Mouse (Mus musculus) embryo, embryonic 9.5 days (tissue): ENCODE results near the gene Card19.

ENCODE experiments used
- DNase-seq: peaks from one replicate; pipeline ENCODE4 v3.0.0-alpha.2; 2017; ENCODE audit errors: extremely low spot score

The Card19 gene

GRCm38 (mm10) chr13:49171729-49172128 is 44.1 kb downstream of the Card19 start:
- DNase-seq, result no peak

GRCm38 (mm10) chr13:49170623-49171022 is 45.2 kb downstream of the Card19 start:
- DNase-seq, result no peak

GRCm38 (mm10) chr13:49169448-49170207 is 46.2 kb downstream of the Card19 start:
- peak; percentile 85 for DNase-seq

GRCm38 (mm10) chr13:49167081-49167480 is 48.8 kb downstream of the Card19 start:
- no peak for DNase-seq

- DNase-seq, result no peak
Observed at GRCm38 (mm10) chr13:49163645-49164044, 52.2 kb downstream of the Card19 start.

- no peak for DNase-seq
Observed at GRCm38 (mm10) chr13:49162722-49163121, 53.1 kb downstream of the Card19 start.

GRCm38 (mm10) chr13:49161236-49161635 is 54.6 kb downstream of the Card19 start:
- no peak for DNase-seq

- DNase-seq, result no peak
Observed at GRCm38 (mm10) chr13:49158040-49158713, 57.7 kb downstream of the Card19 start.

- no peak for DNase-seq
Observed at GRCm38 (mm10) chr13:49156645-49157044, 59.2 kb downstream of the Card19 start.

GRCm38 (mm10) chr13:49154621-49155020 is 61.2 kb downstream of the Card19 start:
- no peak for DNase-seq

- no peak for DNase-seq
Observed at GRCm38 (mm10) chr13:49154028-49154427, 61.8 kb downstream of the Card19 start.
